Mouse (Mus musculus) forebrain, embryonic 11.5 days (tissue): ENCODE measurements around the gene Agpat4. TPM values are rescaled to one million over a fixed set of nuclear protein-coding genes. Genes with fewer than 3 reads are reported as not detected.
A peak's percentile ranks its signal among the peaks of the same experiment; 100 is the strongest.
"Not testable (repeated sequence)": the region's sequence is repeated elsewhere in the genome, so short reads cannot be mapped to it uniquely, and the experiment has no call there.

Experiments
- ATAC-seq: fragments of 200-750 bp; cut with Nextera tagmentation; replicated peaks from 2 replicates; pipeline ENCODE4 v1.8.0; 2017; ENCODE audit warnings: moderate TSS enrichment; ENCODE audit not compliant: low FRiP score
- DNase-seq: peaks from one replicate; pipeline ENCODE4 v3.0.0-alpha.2; 2017; ENCODE audit warnings: low spot score
- H3K27ac ChIP-seq: fragments of 300-500 bp; sonication (generic); 2 replicates; pipeline ENCODE4 v1.5.1; 2014; ENCODE audit warnings: low read depth, low read length
- H3K27me3 ChIP-seq: fragments of 300-500 bp; sonication (generic); 2 replicates; pipeline ENCODE4 v1.6.1; 2014; ENCODE audit warnings: mild to moderate bottlenecking, low read length, mixed read lengths; ENCODE audit not compliant: control insufficient read depth, insufficient read depth
- H3K36me3 ChIP-seq: fragments of 300-500 bp; sonication (generic); 2 replicates; pipeline ENCODE4 v1.6.1; 2014; ENCODE audit warnings: mild to moderate bottlenecking, low read length, moderate library complexity, mixed read lengths; ENCODE audit not compliant: control insufficient read depth, insufficient read depth
- H3K4me1 ChIP-seq: fragments of 300-500 bp; sonication (generic); replicated peaks from 2 replicates; pipeline ENCODE4 v1.6.1; 2014; ENCODE audit warnings: low read length, mixed read lengths; ENCODE audit not compliant: control insufficient read depth, insufficient read depth
- H3K4me2 ChIP-seq: fragments of 300-500 bp; sonication (generic); 2 replicates; pipeline ENCODE4 v1.6.1; 2014; ENCODE audit warnings: low read depth, mild to moderate bottlenecking, low read length, moderate library complexity, mixed read lengths; ENCODE audit not compliant: severe bottlenecking
- H3K4me3 ChIP-seq: fragments of 300-500 bp; sonication (generic); 2 replicates; pipeline ENCODE4 v1.5.1; 2014; ENCODE audit warnings: low read depth, low read length
- H3K9ac ChIP-seq: fragments of 300-500 bp; sonication (generic); 2 replicates; pipeline ENCODE4 v1.6.1; 2014; ENCODE audit warnings: low read length
- H3K9me3 ChIP-seq: fragments of 300-500 bp; sonication (generic); 2 replicates; pipeline ENCODE4 v1.6.1; 2016; ENCODE audit warnings: low read length, mixed read lengths; ENCODE audit not compliant: control insufficient read depth
- WGBS: fragments of 180-500 bp; shearing (Covaris S2); extraction: QIAGEN DNeasy Blood & Tissue Kit; methylation state at CpG from one replicate; pipeline ENCODE4 v1.1.7; 2014; 5-methylcytosine and 5-hydroxymethylcytosine counted together
- polyA plus RNA-seq: library from polyadenylated mRNA; unstranded; fragments of >200 nt; fragmentation: Nextera tagmentation; extraction: Ambion mirVana; gene quantifications from 2 replicates; pipeline ENCODE4 v1.2.1, GENCODE M21; 2014

Gene Agpat4
- polyA plus RNA-seq, 1 experiment from 2014 or later = 35.6 TPM

DNA sequence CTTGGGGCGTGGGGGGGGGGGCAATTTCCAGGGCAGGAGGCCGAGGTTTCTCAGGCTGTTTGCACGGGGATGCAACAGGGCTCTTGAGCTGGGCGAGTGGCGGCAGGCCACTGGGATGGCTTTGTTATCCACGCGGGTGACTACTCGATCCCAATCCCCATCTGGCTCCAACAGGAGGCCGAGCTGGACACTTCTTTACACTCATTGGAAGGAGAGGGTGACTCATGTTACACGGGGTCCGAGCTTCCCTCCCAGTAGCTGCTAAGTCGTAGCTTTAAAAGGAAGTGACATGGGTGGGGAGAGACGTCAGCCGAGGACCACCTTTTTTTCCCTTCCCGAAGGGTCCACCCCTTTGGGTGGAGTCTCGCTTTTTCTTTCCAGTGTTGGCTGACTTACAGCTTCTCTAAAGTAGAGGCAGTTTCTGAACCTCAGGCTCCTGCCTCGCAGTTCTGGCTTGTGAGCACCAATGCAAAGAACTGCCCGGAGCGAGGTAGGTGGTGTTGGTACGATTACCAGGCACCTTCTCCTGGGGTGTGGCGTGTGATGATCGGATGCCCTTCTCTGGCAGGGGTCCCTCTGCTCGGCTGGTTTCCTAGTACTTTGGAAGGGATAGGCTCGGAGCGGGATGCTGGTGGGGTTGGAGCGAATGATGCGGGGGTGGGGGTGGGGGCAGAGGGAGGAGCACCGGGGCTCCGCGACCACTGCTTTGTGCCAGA is 580 bp downstream of the Agpat4 start:
- Histone ChIP-seq H3K9ac (peak overlapping the region; percentile 80), H3K4me3 (peak overlapping the region; percentile 68), H3K4me1 (peaks cover 7% of the 10 kb centered on the region; the same call in 1 of the 2 replicates), H3K36me3 (no peaks in the 10 kb centered on the region), H3K27me3 (no peaks in the 10 kb centered on the region), H3K27ac (peak overlapping the region; percentile 92), H3K4me2 (peak overlapping the region; percentile 89), H3K9me3 (no peaks in the 10 kb centered on the region)
- under 1% methylated on average over 30 of the region's 30 CpGs for WGBS
- DNase-seq = peak; percentile 87
- peak; percentile 95 for ATAC-seq

DNA sequence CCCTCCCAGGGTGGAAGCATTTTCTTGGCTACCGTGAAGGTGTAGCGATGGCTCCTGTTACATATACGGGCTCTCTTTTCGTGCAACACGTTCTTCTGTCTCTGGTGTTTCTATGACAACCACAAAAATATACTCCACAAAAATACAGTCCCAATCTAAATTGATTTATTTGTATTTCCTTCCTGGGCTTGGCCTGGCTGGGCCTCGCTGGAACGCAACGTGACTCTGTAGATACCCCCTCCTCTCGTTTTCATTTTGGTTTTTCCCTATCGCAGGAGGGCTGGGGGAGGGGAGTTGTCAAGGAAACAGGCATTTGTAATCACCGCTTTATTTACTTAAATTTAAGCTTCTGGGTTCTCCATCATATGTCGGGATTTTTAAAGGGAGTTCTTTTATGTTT is 1.2 kb downstream of the Agpat4 start:
- Histone ChIP-seq H3K36me3 (peaks cover 2% of the 10 kb centered on the region; the same call in 1 of the 2 replicates), H3K27me3 (no peaks in the 10 kb centered on the region), H3K27ac (peak overlapping the region; percentile 92), H3K4me1 (peaks cover 7% of the 10 kb centered on the region; the same call in 1 of the 2 replicates), H3K9me3 (no peaks in the 10 kb centered on the region), H3K4me3 (peak overlapping the region; percentile 68), H3K9ac (peak overlapping the region; percentile 80), H3K4me2 (peak overlapping the region; percentile 89)
- peak; percentile 74 for DNase-seq
- peak; percentile 69 for ATAC-seq
- WGBS = under 1% methylated on average over 12 of the region's 12 CpGs

DNA sequence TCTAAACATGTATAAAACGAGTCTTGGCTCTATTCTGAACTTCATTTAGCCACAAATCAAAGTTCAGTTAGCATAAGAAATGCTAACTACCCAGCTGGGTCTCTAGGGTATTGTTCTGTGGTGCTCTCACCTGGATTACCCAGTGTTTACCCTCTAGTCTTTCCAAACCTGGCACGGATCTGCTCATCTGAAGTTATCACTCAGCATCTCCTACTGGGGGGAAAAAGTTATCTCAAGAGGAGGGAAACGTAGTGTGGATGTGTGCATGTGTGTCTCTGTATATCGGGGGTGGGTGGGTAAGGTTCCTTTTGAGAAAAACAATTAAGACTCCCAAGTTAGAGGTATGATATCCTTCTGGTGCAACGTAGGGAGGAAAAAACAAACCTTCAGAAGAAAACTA is 1.8 kb downstream of the Agpat4 start:
- no peak for DNase-seq

DNA sequence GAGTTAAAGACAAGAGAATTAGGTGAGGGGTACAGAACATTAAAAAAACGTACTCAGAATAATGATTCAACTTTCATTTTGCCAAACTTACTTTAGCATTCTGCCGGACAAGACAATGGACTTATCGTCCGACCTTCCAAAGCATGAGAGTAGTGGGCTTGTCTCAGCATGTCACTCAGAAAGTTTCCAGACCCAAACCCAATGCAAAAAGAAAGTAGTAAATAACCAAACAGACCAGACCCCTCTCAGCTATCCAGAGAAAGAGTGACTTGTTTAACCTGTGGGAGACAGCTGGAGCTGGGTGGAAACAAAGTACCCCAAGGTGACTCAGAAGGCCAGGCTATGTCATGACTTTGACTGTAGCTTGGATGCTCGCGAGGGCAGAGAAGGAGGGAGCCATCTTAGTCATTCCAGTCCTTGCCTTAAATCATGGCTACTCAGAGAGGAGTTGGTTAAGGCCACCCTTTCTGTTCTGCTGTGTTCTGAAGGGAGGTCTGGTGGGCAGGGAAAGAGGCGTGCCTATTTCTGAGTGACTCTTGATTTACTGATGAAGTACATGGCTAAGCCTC is 2.8 kb downstream of the Agpat4 start:
- Histone ChIP-seq H3K4me2 (no peak overlapping the region), H3K9ac (no peak overlapping the region), H3K27ac (no peak overlapping the region), H3K4me1 (peaks cover 7% of the 10 kb centered on the region; the same call in 1 of the 2 replicates), H3K4me3 (no peak overlapping the region), H3K9me3 (peaks cover 4% of the 10 kb centered on the region; the same call in 1 of the 2 replicates), H3K27me3 (no peaks in the 10 kb centered on the region), H3K36me3 (peaks cover 5% of the 10 kb centered on the region; the same call in 1 of the 2 replicates)
- WGBS = 90% methylated on average over 7 of the region's 7 CpGs
- ATAC-seq = no peak
- no peak for DNase-seq

More for the DNA sequence above, 1.8 kb downstream of the Agpat4 start:
- H3K9ac ChIP-seq = peak overlapping the region; percentile 32; the same call in 1 of the 2 replicates
- no peak overlapping the region; the same call in 1 of the 2 replicates for H3K27ac ChIP-seq
- peak overlapping the region; percentile 68 for H3K4me3 ChIP-seq
- ATAC-seq = no peak
- H3K27me3 ChIP-seq = no peaks in the 10 kb centered on the region
- H3K4me2 ChIP-seq = peak overlapping the region; percentile 89
- H3K36me3 ChIP-seq = peaks cover 5% of the 10 kb centered on the region; the same call in 1 of the 2 replicates
- 33% methylated on average over 5 of the region's 5 CpGs for WGBS
- H3K9me3 ChIP-seq = peaks cover 4% of the 10 kb centered on the region; the same call in 1 of the 2 replicates
- H3K4me1 ChIP-seq = peaks cover 7% of the 10 kb centered on the region; the same call in 1 of the 2 replicates

DNA sequence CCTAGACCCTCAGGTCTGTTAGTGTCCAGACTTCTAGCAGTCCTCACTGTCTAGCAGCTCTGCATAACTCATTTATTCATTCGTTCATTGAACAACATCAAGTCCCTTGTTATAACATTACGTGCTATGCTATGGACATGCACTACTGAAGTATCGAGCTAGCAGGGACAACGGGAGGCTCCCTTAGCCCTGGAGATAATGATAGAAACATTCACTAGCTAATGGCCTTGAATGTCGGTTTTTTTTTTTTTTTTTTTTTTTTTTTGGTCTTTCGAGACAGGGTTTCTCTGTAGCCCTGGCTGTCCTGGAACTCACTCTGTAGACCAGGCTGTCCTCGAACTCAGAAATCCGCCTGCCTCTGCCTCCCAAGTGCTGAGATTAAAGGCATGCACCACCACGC is 3.8 kb downstream of the Agpat4 start:
- H3K4me2 ChIP-seq, H3K36me3 ChIP-seq, ATAC-seq, H3K9me3 ChIP-seq, H3K27me3 ChIP-seq, H3K4me1 ChIP-seq, H3K9ac ChIP-seq, DNase-seq, H3K4me3 ChIP-seq, H3K27ac ChIP-seq: not testable (repeated sequence)
- whole genome bisulfite sequencing = 89% methylated on average over 8 of the region's 9 CpGs

DNA sequence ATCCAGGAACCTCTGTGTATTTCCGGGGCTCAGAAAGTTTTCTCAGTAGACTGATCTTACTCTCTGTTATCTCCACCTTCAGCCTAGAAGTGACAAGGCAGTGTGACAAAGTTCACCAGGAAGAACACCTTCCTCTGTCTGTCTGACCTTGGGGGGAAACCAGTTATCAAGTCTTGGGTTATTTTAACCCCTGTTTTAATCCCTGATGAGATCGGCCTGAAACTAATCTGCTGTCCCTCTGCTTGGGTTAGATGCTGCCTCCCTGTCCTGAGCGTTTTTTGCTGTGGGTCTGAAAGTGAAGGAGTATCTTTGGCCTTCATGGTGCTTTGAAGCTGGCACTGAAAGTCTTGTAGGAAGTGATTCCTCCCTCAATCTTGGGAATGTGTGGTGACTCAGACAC is 4.7 kb downstream of the Agpat4 start:
- Histone ChIP-seq H3K9me3 (peaks cover 4% of the 10 kb centered on the region; the same call in 1 of the 2 replicates), H3K4me1 (peaks cover 7% of the 10 kb centered on the region; the same call in 1 of the 2 replicates), H3K27ac (no peak overlapping the region), H3K27me3 (no peaks in the 10 kb centered on the region), H3K9ac (no peak overlapping the region), H3K36me3 (peaks cover 5% of the 10 kb centered on the region; the same call in 1 of the 2 replicates), H3K4me2 (no peak overlapping the region), H3K4me3 (no peak overlapping the region)
- DNase-seq (no peak), ATAC-seq (no peak)
- 88% methylated on average over 3 of the region's 3 CpGs for WGBS

DNA sequence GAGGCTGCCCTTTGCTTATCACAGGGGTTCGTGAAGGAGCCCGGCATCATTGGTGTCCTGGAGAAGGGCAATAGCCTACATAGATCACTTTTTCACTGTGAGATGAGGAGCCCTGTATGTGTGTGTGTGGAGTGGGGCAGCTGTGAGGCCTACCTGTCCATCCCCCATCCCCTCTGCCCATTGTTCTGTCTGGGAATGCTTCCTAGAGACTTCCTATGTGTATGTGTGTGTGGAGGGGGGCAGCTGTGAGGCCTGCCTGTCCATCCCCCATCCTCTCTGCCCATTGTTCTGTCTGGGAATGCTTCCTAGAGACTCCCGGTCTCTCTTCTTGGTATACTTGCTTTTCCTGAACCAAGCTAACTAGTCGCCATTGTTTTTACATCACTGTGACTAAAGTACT is 8.6 kb downstream of the Agpat4 start:
- no peaks in the 10 kb centered on the region for H3K27me3 ChIP-seq
- DNase-seq (no peak), ATAC-seq (no peak)
- H3K9ac ChIP-seq = no peak overlapping the region
- H3K9me3 ChIP-seq = peaks cover 4% of the 10 kb centered on the region; the same call in 1 of the 2 replicates
- 90% methylated on average over 4 of the region's 4 CpGs for WGBS
- H3K4me2 ChIP-seq = no peak overlapping the region
- no peaks in the 10 kb centered on the region for H3K4me1 ChIP-seq
- H3K4me3 ChIP-seq = no peak overlapping the region
- peaks cover 5% of the 10 kb centered on the region; the same call in 1 of the 2 replicates for H3K36me3 ChIP-seq
- no peak overlapping the region for H3K27ac ChIP-seq

DNA sequence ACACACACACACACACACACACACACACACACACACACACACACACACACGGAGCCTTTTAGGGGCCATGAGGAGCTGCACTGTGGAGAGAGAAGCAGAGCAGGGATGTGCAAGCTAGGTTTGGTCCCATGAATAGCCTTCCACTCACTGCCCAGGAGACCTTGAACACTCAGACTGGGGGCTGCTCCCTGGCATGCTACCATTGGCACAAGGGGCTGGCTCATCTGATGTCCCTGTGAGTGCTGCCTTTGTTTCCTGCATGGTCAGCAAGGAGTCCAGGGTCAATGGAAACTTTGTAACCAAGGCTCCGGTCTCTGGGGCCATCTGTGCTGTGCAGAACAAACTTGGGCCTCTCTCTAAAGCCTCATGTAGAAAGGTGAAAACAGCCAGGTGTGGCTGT is 10.5 kb downstream of the Agpat4 start:
- 85% methylated on average over 2 of the region's 2 CpGs for WGBS
- Histone ChIP-seq H3K4me3 (no peak overlapping the region), H3K27me3 (no peaks in the 10 kb centered on the region), H3K27ac (no peak overlapping the region), H3K36me3 (peaks cover 5% of the 10 kb centered on the region; the same call in 1 of the 2 replicates), H3K4me1 (no peaks in the 10 kb centered on the region), H3K4me2 (no peak overlapping the region), H3K9me3 (peaks cover 4% of the 10 kb centered on the region; the same call in 1 of the 2 replicates), H3K9ac (no peak overlapping the region)
- no peak for ATAC-seq
- DNase-seq = no peak
